ENCODE assay signal across 10 mouse cellular contexts in genomic region chr9:60693986-60694385, GRCm38 (mm10). TPM values are rescaled to one million over a fixed set of nuclear protein-coding genes. Genes with fewer than 3 reads are reported as not detected.
DNase-seq lines count a peak whose midpoint lies in the region; ATAC-seq and TF ChIP-seq lines count a peak whose summit lies in the region.
"Had no signal": no experiment of that assay in that cellular context is flagged by ENCODE, and none has a peak within 500 bp of the region (broad histone marks: within the 10 kb centered on the region; RNA-seq: fewer than 3 reads in every experiment).

No protein-coding gene starts in this region.

- no peak overlapping the region for H3K27ac ChIP-seq in CH12.LX (ENCODE audit: insufficient read depth, low read depth)
- no peak overlapping the region for H3K27ac ChIP-seq in embryonic facial prominence, embryonic 10.5 days (replicated peaks)

- H3K9me3 ChIP-seq in CH12.LX (replicated peaks; ENCODE audit: low read length): peaks cover 8% of the 10 kb centered on the region
- no peaks in the 10 kb centered on the region for H3K9me3 ChIP-seq in embryonic facial prominence, embryonic 10.5 days

- H3K9ac ChIP-seq in CH12.LX (ENCODE audit: insufficient read depth, low read depth): no peak overlapping the region

- H3K4me3 ChIP-seq in CH12.LX (replicated peaks in 1 of 3; ENCODE audit: low read depth in 2 of 3, low read length in 2 of 3, poor library complexity in 1 of 3): no peak overlapping the region
- no peak overlapping the region for H3K4me3 ChIP-seq in embryonic facial prominence, embryonic 10.5 days

- H3K27me3 ChIP-seq in CH12.LX (replicated peaks): peaks cover 23% of the 10 kb centered on the region
- no peaks in the 10 kb centered on the region for H3K27me3 ChIP-seq in embryonic facial prominence, embryonic 10.5 days (replicated peaks; ENCODE audit: low read depth, poor library complexity, severe bottlenecking)

- no peak for TF ChIP-seq POLR2A in CH12.LX (IDR thresholded peaks at IDR 0.05; ENCODE audit: low read depth, low read length)

- dilution Hi-C loops in CH12.LX (cut with MboI; ENCODE audit: extremely low pct_ligation_motif_present, extremely low pct_unique_long_range_greater_than_20kb, low sequenced_read_pairs): no loop called here

- peak; percentile 37 for TF ChIP-seq RAD21 in CH12.LX (IDR thresholded peaks at IDR 0.05; ENCODE audit: low read depth, low read length)

- no peaks in the 10 kb centered on the region for H3K36me3 ChIP-seq in CH12.LX (replicated peaks in 1 of 2; ENCODE audit: control insufficient read depth in 1 of 2, insufficient read depth in 1 of 2, low read length in 1 of 2)
- H3K36me3 ChIP-seq in embryonic facial prominence, embryonic 10.5 days (replicated peaks): no peaks in the 10 kb centered on the region

- no peak overlapping the region for H3K4me2 ChIP-seq in CH12.LX (ENCODE audit: insufficient read depth, low read depth, poor library complexity, severe bottlenecking)

- H3K79me2 ChIP-seq in CH12.LX (replicated peaks; ENCODE audit: control insufficient read depth, extremely low read depth, insufficient read depth, poor library complexity, severe bottlenecking): no peaks in the 10 kb centered on the region

- WGBS in embryonic facial prominence, embryonic 10.5 days: 62% methylated on average over 2 of the region's 2 CpGs

- peak; percentile 40 to 54 for TF ChIP-seq CTCF in CH12.LX (conservative IDR thresholded peaks at IDR 0.05 in 1 of 2, IDR thresholded peaks at IDR 0.05 in 1 of 2; ENCODE audit: low read depth in 2 of 2, low read length in 2 of 2)

- in situ Hi-C loops in CH12.LX (cut with MboI; ENCODE audit: low pct_ligation_motif_present, low pct_unique_long_range_greater_than_20kb, low sequenced_read_pairs): no loop called here

- ATAC-seq in cerebellum, adult (ENCODE audit: insufficient number of reproducible peaks, low FRiP score, low TSS enrichment): no peak

- no peak for TF ChIP-seq EP300 in CH12.LX (IDR thresholded peaks at IDR 0.05; ENCODE audit: low read length)

- DNase-seq in cerebellum, postnatal 10 days: peak; percentile 65 to 74
- DNase-seq in layer of hippocampus, postnatal 10 days (ENCODE audit: low spot score in 2 of 2): peak; percentile 35 to 44
- DNase-seq in layer of hippocampus, postnatal 36 days: no peak
- peak; percentile 28 for DNase-seq in CH12.LX (ENCODE audit: extremely low read depth)
- peak; percentile 38 for DNase-seq in embryonic facial prominence, embryonic 10.5 days (ENCODE audit: low spot score)
- no peak for DNase-seq in left cerebral cortex, adult 8-10 months (ENCODE audit: low spot score in 2 of 2)
- DNase-seq in ovary, adult 18-20 months (ENCODE audit: low spot score): no peak
- DNase-seq: gastrocnemius, postnatal 25 days; kidney, adult 8-10 months had no signal

- H3K4me1 ChIP-seq in CH12.LX (ENCODE audit: control insufficient read depth in 1 of 2, insufficient read depth in 2 of 2): no peaks in the 10 kb centered on the region
- H3K4me1 ChIP-seq in embryonic facial prominence, embryonic 10.5 days: peaks cover 4% of the 10 kb centered on the region; the same call in 1 of the 2 replicates

TF ChIP-seq in CH12.LX, 34 proteins besides CTCF, POLR2A, EP300 and RAD21:
- TF ChIP-seq GABPA (IDR thresholded peaks at IDR 0.05; ENCODE audit: insufficient replicate concordance, low read depth, low read length): no peak
- TF ChIP-seq NELFE (IDR thresholded peaks at IDR 0.05; ENCODE audit: low read depth, low read length): no peak
- no peak for TF ChIP-seq ELF1 (IDR thresholded peaks at IDR 0.05; ENCODE audit: low read depth, low read length)
- TF ChIP-seq SMC3 (IDR thresholded peaks at IDR 0.05; ENCODE audit: low read depth, low read length): peak; percentile 20; the same call in 1 of the 2 replicates
- no peak for TF ChIP-seq RCOR1 (conservative IDR thresholded peaks at IDR 0.05; ENCODE audit: low read depth, low read length)

RNA-seq across cellular contexts. Expression of gene Lrrc49, which starts 6.0 kb away (rescaled TPM):
- total RNA-seq in layer of hippocampus, postnatal 10 days (2021): 10 to 100 TPM; 62.3 to 64.3 TPM
- 10 to 100 TPM; 54.4 to 58.3 TPM for total RNA-seq in layer of hippocampus, postnatal 36 days (2021)
- 3.1 and 3.7 TPM in 2 replicates for total RNA-seq in CH12.LX (2012; rRNA removed)
- 6.6 TPM in 2 replicates for total RNA-seq in CH12.LX (2014; rRNA removed)
- polyA plus RNA-seq in CH12.LX (2012; ENCODE audit: insufficient read length, low read depth): 6.2 and 7.1 TPM in 2 replicates
- 25.9 and 27.1 TPM in 2 replicates for polyA plus RNA-seq in embryonic facial prominence, embryonic 10.5 days (2016; fragmentation: Nextera tagmentation; extraction: Ambion mirVana)
- total RNA-seq in left cerebral cortex, adult 8-10 months (2022): 10 to 100 TPM; 75.0 to 97.8 (median 88.4) TPM

RNA-seq across cellular contexts. Expression of gene Larp6, which starts 18.8 kb away (rescaled TPM):
- total RNA-seq in layer of hippocampus, postnatal 10 days (2021): 10 to 100 TPM; 32.8 to 33.6 TPM
- 10 to 100 TPM; 33.4 to 34.8 TPM for total RNA-seq in layer of hippocampus, postnatal 36 days (2021)
- total RNA-seq in CH12.LX (2012; rRNA removed) (not detected in 2 replicates), CH12.LX (2014; rRNA removed) (not detected in 2 replicates)
- not detected in 2 replicates for polyA plus RNA-seq in CH12.LX (2012; ENCODE audit: insufficient read length, low read depth)
- polyA plus RNA-seq in embryonic facial prominence, embryonic 10.5 days (2016; fragmentation: Nextera tagmentation; extraction: Ambion mirVana): 0.72 TPM in 2 replicates
- 10 to 100 TPM; 43.2 to 46.2 (median 43.7) TPM for total RNA-seq in left cerebral cortex, adult 8-10 months (2022)

Comparison
In these comparisons a context has a peak if more than half of its experiments do, and no peak if none do; other contexts are left out.
1. DNase-seq: peak in cerebellum, postnatal 10 days (2 of 2), layer of hippocampus, postnatal 10 days (2 of 2), CH12.LX (single experiment) and embryonic facial prominence, embryonic 10.5 days (single experiment); none in layer of hippocampus, postnatal 36 days (0 of 2), left cerebral cortex, adult 8-10 months (0 of 2) and ovary, adult 18-20 months (single experiment).
2. RNA of gene Lrrc49, which starts 6.0 kb away (total RNA-seq): 75.0 to 97.8 TPM in left cerebral cortex, adult 8-10 months, 62.3 to 64.3 TPM in layer of hippocampus, postnatal 10 days and 54.4 to 58.3 TPM in layer of hippocampus, postnatal 36 days; 3.1 to 6.6 TPM in CH12.LX; every median in the first group is over 4 times any median in the second.
3. RNA of gene Larp6, which starts 18.8 kb away (total RNA-seq): 43.2 to 46.2 TPM in left cerebral cortex, adult 8-10 months, 33.4 to 34.8 TPM in layer of hippocampus, postnatal 36 days and 32.8 to 33.6 TPM in layer of hippocampus, postnatal 10 days; not detected in CH12.LX; every median in the first group is over 10 times any median in the second.